Mouse (Mus musculus) gastrocnemius, adult 18-20 months (tissue): ENCODE results near the gene Hist1h1b. TPM values are rescaled to one million over a fixed set of nuclear protein-coding genes. Genes with fewer than 3 reads are reported as not detected.
"Not testable (repeated sequence)": the region's sequence is repeated elsewhere in the genome, so short reads cannot be mapped to it uniquely, and the experiment has no call there.

Source experiments
- DNase-seq: peaks from one replicate; pipeline ENCODE4 v3.0.0; 2021; ENCODE audit warnings: low spot score
- total RNA-seq, 2 experiments: library from RNA; stranded (reverse); gene quantifications; 2 replicates each; pipeline ENCODE4 v1.2.3; 2021

Hist1h1b gene
- total RNA-seq, 2 experiments from 2014 or later = 0.32 to 0.52 TPM

DNA sequence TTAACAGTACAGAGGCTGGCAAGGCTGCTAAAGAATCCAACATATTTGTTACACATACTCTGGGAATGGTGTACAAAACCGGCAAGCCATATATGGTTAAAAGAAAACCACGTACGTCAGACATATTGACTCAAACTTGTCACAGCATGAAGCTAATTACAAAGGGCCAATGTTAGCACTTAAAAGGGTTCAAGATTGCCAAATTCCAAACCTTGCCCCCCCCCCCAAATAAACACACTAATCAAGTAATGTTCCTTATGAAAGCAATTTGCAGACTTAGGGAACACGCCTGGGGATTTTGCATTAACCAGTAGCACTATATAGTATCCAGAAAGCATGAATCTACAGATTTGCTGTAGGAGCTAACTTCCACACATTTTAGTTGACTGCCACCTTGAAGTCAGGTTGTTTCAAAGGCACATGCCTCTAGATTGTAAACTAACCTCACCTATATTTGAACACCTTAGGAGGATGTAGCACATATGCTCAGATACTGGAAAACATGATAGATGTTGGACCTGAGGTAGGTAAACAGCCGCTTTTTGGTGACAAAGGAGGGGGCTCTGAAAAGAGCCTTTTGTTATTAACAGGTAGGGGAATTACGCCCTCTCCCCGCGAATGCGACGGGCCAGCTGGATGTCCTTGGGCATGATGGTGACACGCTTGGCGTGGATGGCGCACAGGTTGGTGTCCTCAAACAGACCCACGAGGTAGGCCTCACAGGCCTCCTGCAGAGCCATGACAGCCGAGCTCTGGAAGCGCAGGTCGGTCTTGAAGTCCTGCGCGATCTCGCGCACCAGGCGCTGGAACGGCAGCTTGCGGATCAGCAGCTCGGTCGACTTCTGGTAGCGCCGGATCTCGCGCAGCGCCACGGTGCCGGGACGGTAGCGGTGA lies 2.2 kb upstream of the Hist1h1b start:
- not testable (repeated sequence) for DNase-seq

DNA sequence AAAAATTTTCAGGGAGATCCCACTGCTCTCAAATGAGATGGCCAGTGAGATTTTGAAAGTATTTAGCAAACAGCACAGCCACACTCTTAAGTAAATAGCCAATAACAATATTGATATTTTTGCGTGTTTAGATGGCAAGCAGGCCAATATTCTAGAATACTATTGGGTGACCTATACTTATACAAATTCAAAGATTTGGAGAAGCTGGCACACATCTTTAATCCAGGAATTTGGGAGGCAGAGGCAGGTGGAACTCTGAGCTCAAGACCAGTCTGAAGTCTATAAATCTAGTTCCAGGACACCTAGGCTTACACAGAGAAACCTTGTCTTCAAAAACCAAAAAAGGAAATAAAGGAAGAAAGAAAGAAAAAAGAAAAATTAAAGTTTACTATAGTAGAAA lies 1.2 kb upstream of the Hist1h1b start:
- no peak for DNase-seq

DNA sequence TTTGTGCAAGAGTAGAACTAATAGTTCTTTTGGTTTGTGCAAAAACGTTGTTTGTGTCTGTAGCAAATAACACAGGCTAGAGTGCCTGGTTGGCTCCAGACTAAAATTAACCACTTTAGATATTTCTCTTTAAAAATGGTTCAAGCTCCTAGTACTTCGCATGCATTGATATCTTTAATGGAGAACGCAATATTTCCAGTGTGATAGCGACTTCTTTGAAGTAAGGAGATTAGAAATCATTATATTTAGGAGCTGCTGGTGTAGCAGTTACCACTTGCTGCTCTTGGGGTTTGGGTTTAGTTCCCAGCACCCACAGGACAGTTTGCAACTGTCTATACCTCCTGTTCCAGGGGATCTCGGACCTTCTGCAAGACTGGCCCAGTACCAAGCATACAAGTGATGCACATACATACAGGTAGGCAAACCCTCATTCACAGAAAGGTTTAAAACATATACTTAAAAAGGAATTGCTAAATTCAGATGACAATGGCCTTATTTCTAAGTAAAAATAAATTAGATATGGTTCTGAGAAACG lies 663 bp upstream of the Hist1h1b start:
- DNase-seq = no peak

- DNase-seq = peak; percentile 58
Measured at GRCm38 (mm10) chr13:21778814-21779766, 1.3 kb downstream of the Hist1h1b start.

- no peak for DNase-seq
Measured at GRCm38 (mm10) chr13:21755707-21756106, 24.7 kb downstream of the Hist1h1b start.

GRCm38 (mm10) chr13:21754294-21755001 lies 26.0 kb downstream of the Hist1h1b start:
- not testable (repeated sequence) for DNase-seq

GRCm38 (mm10) chr13:21753524-21754285 lies 26.7 kb downstream of the Hist1h1b start, which contains the start of the genes Hist1h2ak and Hist1h2bn:
Gene Hist1h2ak, minus strand, starts transcription at chr13:21753827.
Gene Hist1h2bn, plus strand, starts transcription at chr13:21754123.
- peak; percentile 27 for DNase-seq

DNA sequence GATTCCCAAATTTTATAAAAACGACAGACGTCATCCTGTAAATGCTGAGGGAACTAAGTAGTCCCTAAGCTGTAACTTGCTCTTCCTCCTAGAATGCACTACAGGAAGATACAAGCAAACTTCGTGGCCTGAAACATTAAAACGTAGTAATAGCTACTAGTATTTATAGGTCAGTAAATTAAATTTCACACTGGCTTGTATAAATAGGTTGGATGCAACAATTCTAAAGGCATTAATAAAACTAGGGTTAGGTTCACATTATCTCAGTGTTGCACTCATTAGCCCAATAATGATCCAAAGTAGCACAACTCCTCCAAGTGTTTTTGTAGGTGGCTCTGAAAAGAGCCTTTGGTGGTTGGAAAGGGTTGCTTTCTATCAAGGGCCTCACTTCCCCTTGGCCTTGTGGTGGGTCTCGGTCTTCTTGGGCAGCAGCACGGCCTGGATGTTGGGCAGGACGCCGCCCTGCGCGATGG lies 27.3 kb downstream of the Hist1h1b start:
- DNase-seq = no peak

DNA sequence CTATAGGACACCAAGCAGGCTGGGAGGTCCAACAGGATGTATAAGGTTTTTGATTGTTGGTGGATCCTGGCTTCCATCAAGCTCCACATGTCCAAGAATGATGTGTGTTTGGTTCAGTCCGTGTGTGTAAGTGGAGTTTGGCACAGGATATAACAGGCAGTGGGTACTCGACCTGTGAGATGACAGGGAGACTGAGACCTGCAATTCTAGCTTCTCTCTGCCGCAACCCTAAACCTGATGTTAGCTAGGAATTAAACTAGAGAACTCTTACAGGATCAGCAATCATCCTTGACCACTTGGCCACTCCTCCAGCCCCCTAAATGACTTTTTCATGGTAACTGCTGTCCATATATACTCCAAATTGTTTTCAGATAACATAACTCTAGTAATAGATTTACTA lies 28.1 kb downstream of the Hist1h1b start:
- no peak for DNase-seq

DNA sequence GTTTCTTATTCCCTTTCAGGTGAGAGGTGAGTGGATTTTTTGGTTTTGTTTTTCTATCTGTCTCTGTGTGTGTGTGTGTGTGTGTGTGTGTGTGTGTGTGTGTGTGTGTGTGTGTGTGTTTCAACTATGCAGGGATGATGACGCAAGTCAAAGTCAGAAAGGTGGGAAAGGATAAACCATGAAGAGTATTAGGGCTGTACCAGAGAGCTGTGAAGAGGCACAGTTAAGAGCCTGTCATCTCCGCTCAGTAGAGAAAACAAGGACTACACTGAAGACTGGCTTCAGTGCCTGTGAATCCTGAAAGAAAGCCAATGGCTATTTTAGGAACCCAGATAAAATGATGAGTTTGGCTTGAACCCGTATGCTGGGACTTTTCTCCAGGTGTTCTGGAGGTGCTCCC lies 28.6 kb downstream of the Hist1h1b start:
- no peak for DNase-seq

DNA sequence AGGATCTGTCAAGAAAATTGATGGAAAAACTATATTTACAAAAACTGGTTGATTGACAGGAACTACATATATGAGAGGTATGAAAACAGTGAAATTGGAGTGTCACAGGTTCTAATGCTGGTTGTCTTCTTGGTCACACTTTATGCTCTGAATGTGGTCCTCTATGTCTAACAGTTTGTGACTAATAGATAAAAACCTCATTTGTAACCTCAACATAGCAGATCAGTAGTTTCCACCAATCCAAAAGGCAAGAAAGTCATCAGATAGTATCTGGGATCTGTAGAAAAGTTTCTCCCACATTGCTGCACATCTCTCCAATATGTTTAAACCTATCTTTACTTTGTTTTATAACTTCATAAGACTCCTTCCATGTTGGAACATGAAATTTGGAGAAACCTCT lies 29.0 kb downstream of the Hist1h1b start:
- DNase-seq = no peak

DNA sequence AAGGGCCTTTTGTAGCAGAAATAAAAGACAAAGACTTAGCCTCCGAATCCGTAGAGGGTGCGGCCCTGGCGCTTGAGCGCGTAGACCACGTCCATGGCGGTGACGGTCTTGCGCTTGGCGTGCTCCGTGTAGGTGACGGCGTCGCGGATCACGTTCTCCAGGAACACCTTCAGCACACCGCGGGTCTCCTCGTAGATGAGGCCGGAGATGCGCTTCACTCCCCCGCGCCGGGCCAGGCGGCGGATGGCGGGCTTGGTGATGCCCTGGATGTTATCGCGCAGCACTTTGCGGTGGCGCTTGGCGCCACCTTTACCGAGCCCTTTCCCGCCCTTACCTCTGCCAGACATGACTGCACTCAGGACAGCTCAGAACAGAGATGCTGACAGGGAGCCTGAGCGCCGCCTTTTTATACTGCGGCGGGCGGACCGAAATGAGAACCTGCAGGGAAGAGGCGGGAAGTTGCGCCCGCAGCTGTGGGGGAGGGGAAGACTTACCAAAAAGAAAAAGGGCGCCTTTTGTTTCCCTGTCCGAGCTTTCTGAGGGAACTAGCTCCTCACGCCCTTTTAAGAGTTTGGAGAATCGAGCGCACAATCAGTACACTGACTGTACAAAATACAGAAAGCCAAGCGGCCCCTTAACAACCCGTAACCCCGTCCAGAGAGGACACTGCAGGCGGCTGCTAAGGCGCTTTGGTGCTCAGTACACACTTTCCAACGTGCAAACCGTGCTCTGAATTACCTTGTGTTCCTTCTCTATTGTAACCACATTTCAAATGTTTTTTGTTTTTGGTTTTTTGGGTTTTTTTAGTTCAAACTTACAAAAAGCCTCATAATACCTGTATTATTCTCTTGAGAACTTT lies 30.0 kb downstream of the Hist1h1b start, which contains the start of gene Hist1h4k:
TSS of gene Hist1h4k (minus strand) at position 347 of the 859 bp plus-strand sequence.
- DNase-seq = peak; percentile 48

DNA sequence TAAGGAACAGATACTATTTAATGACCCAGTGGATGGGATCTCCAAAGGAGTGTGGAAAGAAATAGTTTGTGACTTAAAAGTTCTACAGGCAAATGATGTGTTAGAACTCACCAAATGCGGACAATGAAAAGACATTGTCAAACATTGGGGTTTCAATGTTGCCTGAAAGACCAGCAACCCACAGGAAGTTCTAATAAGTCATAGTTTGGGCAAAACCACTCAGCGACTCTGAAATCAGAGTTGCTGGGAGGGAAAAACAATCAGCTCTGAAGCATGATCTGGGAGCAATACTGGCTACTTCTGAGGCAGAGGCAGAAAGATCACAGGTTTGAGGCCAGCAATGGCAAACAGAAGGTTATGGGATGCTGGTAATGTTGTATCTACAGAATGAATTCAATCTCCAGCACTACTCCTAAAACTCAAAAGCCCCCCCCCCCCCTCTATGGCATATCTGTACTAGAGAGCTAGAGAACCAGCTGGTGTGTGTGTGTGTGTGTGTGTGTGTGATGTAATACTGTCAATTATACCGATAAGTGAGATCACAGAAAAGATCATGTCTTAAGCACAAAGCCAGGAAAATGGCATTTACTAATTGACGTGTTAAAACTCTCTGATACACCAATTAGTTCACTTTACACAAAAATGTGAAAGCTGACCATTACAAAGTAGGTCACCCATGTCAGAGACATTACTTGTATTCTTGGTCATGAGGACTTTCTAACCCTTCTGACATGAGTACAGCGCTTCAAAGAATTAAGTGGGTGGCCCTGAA lies 30.9 kb downstream of the Hist1h1b start:
- no peak for DNase-seq

DNA sequence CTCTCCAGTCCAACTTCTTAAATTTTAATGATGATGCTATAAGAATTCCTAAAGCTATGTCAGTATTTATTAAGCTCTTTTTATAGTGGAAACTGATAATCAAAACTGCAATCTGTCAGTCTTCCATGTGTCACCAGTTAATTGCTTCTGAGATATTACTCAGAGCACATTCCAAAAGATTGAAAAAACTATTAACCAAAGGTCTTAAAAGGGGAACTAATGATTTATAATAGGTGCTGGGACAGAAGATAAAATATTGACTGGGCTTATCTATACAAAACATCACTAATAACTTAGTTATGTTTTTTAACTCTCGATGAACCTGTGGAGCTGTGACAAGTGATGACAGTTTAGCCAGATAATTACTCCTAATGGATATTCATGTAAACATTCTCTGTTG lies 35.4 kb downstream of the Hist1h1b start:
- DNase-seq = no peak

DNA sequence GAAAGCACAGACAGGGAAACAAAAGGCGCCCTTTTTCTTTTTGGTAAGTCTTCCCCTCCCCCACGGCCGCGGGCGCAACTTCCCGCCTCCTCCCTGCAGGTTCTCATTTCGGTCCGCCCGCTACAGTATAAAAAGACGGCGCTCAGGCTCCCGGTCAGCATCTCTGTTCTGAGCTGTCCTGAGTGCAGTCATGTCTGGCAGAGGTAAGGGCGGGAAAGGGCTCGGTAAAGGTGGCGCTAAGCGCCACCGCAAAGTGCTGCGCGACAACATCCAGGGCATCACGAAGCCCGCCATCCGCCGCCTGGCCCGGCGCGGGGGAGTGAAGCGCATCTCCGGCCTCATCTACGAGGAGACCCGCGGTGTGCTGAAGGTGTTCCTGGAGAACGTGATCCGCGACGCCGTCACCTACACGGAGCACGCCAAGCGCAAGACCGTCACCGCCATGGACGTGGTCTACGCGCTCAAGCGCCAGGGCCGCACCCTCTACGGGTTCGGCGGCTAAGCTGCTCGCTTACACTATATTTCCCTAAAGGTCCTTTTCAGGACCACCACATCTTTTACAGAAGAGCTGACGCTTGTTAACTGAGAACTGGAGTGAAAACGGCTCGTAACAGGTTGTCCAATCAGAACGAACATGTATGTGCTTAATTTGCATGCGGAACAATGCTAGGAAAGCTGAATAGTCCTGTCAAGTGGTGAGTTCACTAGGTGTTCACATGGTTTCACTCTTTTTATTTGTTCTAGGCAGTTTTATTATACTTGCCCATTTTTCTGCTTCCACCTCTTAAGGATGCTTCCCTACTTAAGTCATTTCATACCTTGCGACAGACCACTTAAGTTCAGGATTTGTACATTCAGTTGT lies 45.3 kb downstream of the Hist1h1b start, which contains the start of gene Hist1h4j:
TSS of gene Hist1h4j (plus strand) at position 159 of the 862 bp plus-strand sequence.
- not testable (repeated sequence) for DNase-seq

DNA sequence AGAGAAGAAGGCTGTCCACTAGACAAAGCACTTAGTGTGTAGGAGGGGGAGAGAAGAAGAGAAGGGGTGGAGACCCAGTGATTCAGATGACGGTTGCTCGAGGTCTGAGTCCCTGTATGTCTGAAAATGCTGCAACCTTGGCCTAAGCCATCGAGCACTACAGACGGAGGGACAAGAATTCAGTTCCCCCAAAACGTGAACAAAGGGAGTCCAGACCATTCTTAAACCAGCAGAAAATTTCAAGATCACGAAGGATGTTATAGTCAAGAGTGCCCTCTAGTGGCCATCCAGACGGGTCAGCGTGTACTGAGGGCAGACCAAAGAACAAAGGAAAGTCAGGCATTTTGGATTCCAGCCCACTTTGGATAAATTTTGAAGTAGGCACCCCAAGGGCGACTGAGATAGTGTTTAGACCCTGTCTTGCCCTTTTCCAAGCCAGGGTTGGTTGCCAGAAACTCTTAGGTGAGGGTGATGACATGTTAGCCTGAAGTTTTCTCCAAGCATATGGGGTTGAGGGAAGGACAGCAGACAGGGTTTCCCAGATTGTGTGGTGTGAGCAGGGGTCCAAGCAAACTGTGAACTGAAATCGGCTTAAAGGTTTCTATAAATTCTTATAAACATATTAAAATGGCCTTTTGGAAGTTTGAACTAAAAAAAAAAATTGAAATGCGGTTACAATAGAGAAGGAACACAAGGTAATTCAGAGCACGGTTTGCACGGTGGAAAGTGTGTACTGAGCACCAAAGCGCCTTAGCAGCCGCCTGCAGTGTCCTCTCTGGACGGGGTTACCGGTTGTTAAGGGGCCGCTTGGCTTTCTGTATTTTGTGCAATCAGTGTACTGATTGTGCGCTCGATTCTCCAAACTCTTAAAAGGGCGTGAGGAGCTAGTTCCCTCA lies 46.2 kb downstream of the Hist1h1b start:
- DNase-seq = peak; percentile 74
